Mouse (Mus musculus) mesoderm, embryonic 11.5 days (tissue): Measurements from ENCODE around the gene Hnrnpk.
"Not testable (repeated sequence)": the region's sequence is repeated elsewhere in the genome, so short reads cannot be mapped to it uniquely, and the experiment has no call there.

Experiments used
- DNase-seq: peaks from one replicate; pipeline ENCODE4 v3.0.0-alpha.2; 2012; ENCODE audit warnings: low read depth, low spot score

The Hnrnpk gene

GRCm38 (mm10) chr13:58389324-58389951 lies 13.7 kb downstream of the Hnrnpk start:
- no peak for DNase-seq

GRCm38 (mm10) chr13:58388379-58388778 lies 14.8 kb downstream of the Hnrnpk start:
- DNase-seq, result no peak

DNA sequence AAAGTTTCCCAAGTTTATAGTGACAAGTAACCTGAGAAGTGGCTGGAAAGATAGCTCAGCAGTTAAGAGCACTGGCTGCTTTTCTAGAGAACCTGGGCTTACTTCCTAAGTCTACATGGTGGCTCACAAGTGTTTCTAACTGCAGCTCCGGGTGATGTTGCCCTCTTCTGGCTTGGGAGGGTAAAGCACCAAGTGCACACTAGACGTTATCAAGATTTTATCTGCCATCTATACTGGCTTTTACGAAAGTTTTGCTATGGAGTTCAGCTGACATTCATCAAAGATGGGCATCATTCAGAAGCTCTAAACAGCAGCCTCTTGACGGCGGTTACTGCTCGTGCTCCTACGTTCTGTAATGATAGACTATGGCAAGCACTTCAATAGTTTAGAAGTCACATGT lies 15.2 kb downstream of the Hnrnpk start:
- DNase-seq, result peak; percentile 85

DNA sequence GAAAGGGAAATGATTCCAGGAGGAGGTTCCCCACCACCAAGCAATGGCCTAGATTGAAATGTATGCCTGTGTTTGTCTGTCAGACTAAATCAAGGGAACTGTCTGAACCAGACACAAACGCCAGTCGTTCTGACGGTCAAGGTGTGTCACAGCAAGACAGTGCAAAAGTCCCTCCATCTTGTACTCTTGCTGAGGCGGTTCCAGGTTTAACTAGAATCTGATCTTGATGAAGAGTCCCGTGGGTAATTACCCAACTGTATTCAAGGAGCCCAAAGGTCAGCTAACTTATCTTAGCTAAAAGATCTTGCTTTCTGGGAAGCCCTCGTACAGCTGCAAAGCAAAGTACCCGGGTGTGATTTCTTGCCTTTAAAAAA lies 17.6 kb downstream of the Hnrnpk start:
- DNase-seq, result no peak

GRCm38 (mm10) chr13:58384779-58385546 lies 18.2 kb downstream of the Hnrnpk start, which contains the start of gene 2210016F16Rik:
Gene 2210016F16Rik, minus strand, starts transcription at chr13:58385225.
- DNase-seq, result peak; percentile 71

DNA sequence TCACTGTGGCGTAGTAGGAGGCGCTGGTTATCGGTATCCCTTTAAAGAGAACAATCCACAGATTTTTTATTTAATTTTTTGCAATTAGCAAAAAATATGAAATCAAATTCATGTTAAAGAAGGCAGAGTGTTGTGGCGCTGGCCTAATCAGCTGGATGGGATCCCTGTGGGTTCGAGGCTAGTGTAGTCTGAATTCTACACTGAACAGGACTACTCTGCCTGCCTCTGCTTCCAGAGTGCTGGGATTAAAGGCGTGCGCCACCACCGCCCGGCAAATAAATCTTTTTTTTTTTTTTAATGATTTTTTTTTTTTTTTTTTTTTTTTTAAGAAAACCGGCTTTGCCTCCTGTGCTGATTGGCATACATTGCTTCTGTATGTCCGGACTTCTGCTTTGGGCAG lies 18.8 kb downstream of the Hnrnpk start:
- no peak for DNase-seq

- no peak for DNase-seq
These were observed 30.0 kb downstream of the Hnrnpk start for GRCm38 (mm10) chr13:58373153-58373470.

DNA sequence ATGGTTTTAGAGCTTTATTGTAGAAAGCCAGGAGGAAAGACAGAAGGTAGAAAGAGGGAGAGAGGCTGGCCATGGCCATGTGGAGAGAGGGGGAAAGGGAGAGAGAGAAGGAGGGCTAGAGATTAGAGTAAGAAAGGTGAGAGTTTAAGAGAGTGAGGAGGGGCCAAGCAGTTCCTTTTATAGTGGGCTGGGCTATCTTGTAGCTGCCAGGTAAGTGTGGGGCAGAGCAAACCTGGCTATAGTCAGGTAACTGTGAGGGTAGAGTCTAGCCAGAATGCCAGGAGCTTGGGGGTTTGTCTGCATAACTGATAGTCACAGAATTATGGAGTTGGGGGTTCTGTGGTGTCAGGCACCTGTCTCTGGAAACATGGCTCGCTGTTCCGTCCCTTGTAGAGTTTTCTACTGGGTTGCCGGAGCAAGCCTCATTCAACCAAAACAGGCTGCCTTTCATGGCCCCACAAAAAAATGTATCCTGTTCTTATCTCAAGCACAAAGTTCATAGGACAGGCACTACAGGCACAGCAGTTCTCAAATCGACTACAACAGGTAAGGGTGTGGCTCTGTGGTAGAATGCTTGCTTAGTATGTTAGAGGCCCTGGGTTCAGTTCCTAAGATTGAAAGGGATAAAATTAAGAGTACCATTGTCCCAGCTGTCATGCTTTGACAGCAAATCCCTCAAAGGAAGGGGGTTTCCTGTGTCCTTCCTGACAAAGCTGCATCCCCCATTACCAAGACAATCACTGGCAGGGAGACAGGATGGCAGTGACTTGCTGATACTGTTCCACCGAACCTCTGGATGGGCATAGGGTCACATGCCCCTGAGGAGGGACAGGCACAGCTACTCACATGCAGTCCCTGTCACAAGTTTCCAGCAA lies 30.6 kb downstream of the Hnrnpk start:
- DNase-seq, result no peak

- DNase-seq, result no peak
These were observed 34.3 kb downstream of the Hnrnpk start for GRCm38 (mm10) chr13:58368835-58369234.

DNA sequence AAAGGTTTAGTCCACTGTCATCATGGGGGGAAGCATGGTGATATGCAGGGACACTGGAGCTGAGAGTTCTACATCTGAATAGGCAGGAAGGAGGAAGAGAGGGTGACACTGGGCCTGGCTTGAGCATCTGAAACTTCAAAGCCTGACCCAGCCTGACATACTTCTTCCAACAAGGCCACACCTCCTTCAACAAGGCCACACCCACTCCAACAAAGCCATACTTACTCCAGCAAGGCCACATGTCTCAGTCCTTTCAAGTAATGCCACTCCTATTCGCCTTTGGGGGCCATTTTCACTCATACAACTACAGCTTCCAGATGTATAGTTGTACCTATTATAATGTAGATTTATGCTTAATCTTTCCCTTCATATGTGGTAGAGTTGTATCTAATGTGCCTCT lies 35.5 kb downstream of the Hnrnpk start:
- no peak for DNase-seq

DNA sequence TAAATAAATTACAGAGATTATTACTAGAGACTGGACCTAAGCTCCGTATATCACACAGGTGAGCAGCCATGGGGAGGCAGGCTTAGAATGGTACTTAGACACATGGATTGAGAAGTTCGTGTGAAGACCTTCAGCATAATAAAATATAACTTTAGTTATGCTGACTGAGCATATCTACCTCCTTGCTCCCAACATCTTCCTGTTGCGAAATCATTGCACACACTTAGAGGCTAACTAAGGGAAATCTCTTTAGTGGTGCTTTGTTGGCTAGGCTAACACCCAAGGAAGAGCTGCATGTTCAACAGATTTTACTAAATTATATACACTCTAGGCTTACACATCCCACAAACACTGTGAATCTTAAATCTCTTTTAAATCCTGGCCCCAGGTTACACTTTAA lies 36.8 kb downstream of the Hnrnpk start:
- DNase-seq, result no peak

DNA sequence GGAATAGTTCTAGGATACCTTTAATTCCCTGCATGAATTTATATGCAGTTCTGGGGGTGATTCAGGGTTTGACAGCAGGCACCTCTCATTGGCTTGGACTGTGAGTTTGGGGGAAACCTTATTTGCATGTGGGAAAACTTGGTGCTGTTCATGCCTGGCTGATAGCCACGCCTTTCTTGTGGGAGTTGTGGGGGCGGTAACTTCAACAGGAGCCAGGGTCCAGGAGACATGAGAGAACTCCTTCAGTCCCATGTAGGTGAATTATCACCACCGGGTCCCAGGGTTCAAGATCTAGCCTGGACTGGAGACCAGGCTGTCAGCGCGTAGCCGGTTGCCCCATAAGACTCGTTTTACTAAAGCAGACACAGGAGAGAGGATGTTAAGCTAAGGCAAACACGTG lies 38.0 kb downstream of the Hnrnpk start:
- DNase-seq, result not testable (repeated sequence)

DNA sequence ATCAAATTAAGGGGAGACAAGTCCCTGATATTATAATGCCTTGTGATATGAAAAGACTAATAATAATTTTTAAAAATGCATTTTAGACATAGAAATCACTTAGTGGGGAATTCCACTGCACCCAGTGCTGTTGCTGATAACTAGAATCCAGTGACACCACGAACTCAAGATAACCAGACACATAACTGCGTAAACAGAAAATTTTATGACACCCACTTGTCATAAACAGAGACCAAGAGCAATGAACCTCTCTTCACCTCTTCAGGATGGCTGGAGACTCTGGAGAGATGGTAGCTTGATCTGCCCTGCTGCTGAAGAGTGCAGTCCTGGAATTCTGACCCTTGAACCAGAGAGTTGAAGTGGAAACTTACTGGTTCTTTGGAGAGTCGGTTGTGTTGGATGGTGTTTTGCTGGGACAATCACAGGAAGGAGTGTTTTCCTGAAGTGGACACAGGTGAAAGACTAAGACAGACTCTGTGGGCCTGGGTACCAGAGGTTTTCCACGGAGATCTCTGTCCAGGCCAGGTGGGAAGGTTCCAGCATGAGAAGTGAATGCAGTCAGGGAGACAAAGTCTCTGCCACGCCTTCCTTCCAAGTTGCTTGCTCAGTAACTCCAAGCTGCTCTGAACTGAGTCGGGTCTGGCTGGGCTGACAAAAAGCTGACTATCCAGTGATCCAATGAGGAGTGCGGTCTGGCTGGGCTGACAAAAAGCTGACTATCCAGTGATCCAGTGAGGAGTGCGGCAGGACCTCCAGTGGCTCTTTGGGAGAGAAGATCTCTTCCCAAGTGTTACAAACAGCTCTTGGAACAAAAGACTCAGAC lies 38.6 kb downstream of the Hnrnpk start:
- DNase-seq, result no peak

DNA sequence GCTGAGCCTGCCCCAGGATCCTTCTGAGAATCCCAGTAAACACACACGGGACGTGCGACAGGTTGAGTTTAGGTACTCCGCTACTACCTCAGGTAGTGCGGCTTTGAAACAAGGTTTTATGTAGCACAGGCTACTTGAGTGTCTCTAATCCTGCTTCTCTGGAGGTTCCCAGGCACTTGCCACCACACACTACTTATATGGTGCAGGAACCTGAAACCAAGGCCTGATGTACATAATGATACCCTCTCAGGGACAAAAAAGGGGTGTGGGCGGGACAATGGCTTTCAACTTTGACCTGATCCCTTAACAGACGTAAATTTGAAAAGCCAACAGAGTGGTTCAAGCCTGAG lies 43.9 kb downstream of the Hnrnpk start:
- DNase-seq, result no peak

GRCm38 (mm10) chr13:58358629-58359303 lies 44.4 kb downstream of the Hnrnpk start, which contains the start of gene Kif27:
Gene Kif27, minus strand, starts transcription at chr13:58359122.
- peak; percentile 89 for DNase-seq

GRCm38 (mm10) chr13:58352996-58353395 lies 50.1 kb downstream of the Hnrnpk start:
- DNase-seq, result no peak

GRCm38 (mm10) chr13:58350606-58351005 lies 52.5 kb downstream of the Hnrnpk start:
- DNase-seq, result peak; percentile 5

DNA sequence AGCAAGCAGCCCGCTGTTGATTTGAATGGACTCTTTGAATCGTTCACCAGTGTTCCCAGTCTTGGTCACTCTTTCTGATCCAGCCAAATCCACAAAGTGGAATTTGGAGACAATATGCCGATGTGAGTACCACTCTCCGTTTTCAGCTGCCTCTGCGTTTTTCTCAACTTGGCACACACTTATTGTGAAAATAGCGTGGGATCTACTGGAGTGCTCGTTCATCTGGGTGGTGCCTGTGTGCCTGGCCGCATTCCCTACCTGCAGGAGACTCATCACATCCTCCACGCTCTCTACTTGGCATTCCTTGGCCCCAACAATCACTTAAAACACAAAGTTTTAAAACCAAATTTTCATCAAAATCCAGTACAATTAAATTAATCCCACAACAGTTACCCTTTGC lies 58.6 kb downstream of the Hnrnpk start:
- DNase-seq, result no peak
